Mouse (Mus musculus) ovary, postnatal 10 days (tissue): ENCODE data around the gene Gm10961.

ENCODE experiments used
- DNase-seq: peaks from one replicate; pipeline ENCODE4 v3.0.0; 2022; ENCODE audit warnings: low spot score

Gene Gm10961

GRCm38 (mm10) chr3:107630682-107631522 lies at the start of gene Gm10961:
Gene Gm10961, plus strand, starts transcription at chr3:107631322.
- DNase-seq, result peak; percentile 24

- no peak for DNase-seq
Observed at GRCm38 (mm10) chr3:107582130-107582874, 48.8 kb upstream of the Gm10961 start.

- no peak for DNase-seq
Observed at GRCm38 (mm10) chr3:107582875-107583767, 48.0 kb upstream of the Gm10961 start.

- no peak for DNase-seq
Observed at GRCm38 (mm10) chr3:107583893-107584292, 47.2 kb upstream of the Gm10961 start.

- DNase-seq, result no peak
Observed at GRCm38 (mm10) chr3:107586504-107586903, 44.6 kb upstream of the Gm10961 start.

GRCm38 (mm10) chr3:107591612-107592011 lies 39.5 kb upstream of the Gm10961 start:
- DNase-seq, result no peak

GRCm38 (mm10) chr3:107593632-107594031 lies 37.5 kb upstream of the Gm10961 start:
- DNase-seq, result no peak

GRCm38 (mm10) chr3:107594662-107595263 lies 36.4 kb upstream of the Gm10961 start, which contains the start of gene Alx3:
Gene Alx3, plus strand, starts transcription at chr3:107595031.
- no peak for DNase-seq

GRCm38 (mm10) chr3:107595264-107595937 lies 35.7 kb upstream of the Gm10961 start:
- no peak for DNase-seq

- DNase-seq, result peak; percentile 13
Observed at GRCm38 (mm10) chr3:107595938-107596461, 35.1 kb upstream of the Gm10961 start.

GRCm38 (mm10) chr3:107596559-107596958 lies 34.6 kb upstream of the Gm10961 start:
- DNase-seq, result peak; percentile 30

GRCm38 (mm10) chr3:107597134-107597533 lies 34.0 kb upstream of the Gm10961 start:
- DNase-seq, result no peak

- no peak for DNase-seq
Observed at GRCm38 (mm10) chr3:107597586-107598389, 33.3 kb upstream of the Gm10961 start.

GRCm38 (mm10) chr3:107600127-107600526 lies 31.0 kb upstream of the Gm10961 start:
- no peak for DNase-seq

- DNase-seq, result no peak
Observed at GRCm38 (mm10) chr3:107605304-107605703, 25.8 kb upstream of the Gm10961 start.

- DNase-seq, result no peak
Observed at GRCm38 (mm10) chr3:107607221-107607620, 23.9 kb upstream of the Gm10961 start.

- DNase-seq, result no peak
Observed at GRCm38 (mm10) chr3:107608808-107609207, 22.3 kb upstream of the Gm10961 start.

- no peak for DNase-seq
Observed at GRCm38 (mm10) chr3:107609376-107609775, 21.7 kb upstream of the Gm10961 start.

GRCm38 (mm10) chr3:107611394-107611793 lies 19.7 kb upstream of the Gm10961 start:
- no peak for DNase-seq
